In genomic region chr2:50932936-50933335, GRCm38 (mm10) we compare ENCODE assay signal across 27 mouse cellular contexts.
DNase-seq lines count a peak whose midpoint lies in the region; ATAC-seq lines count a peak whose summit lies in the region.
"Had no signal": no experiment of that assay in that cellular context is flagged by ENCODE, and none has a peak within 500 bp of the region (broad histone marks: within the 10 kb centered on the region; RNA-seq: fewer than 3 reads in every experiment).

No protein-coding gene starts in this region.

- 37% methylated on average over 7 of the region's 7 CpGs for WGBS in forebrain, embryonic 10.5 days
- 21% methylated on average over 7 of the region's 7 CpGs for WGBS in forebrain, embryonic 11.5 days
- 14% methylated on average over 7 of the region's 7 CpGs for WGBS in embryonic facial prominence, embryonic 11.5 days
- WGBS in limb, embryonic 13.5 days = 21% methylated on average over 7 of the region's 7 CpGs

- H3K4me3 ChIP-seq in forebrain, embryonic 10.5 days = no peak overlapping the region
- H3K4me3 ChIP-seq in forebrain, embryonic 11.5 days (ENCODE audit: low read depth, low read length) = no peak overlapping the region
- H3K4me3 ChIP-seq in embryonic facial prominence, embryonic 11.5 days (ENCODE audit: low read depth, low read length) = no peak overlapping the region
- no peak overlapping the region for H3K4me3 ChIP-seq in limb, embryonic 13.5 days
- H3K4me3 ChIP-seq: hindbrain, embryonic 13.5 days; limb, embryonic 15.5 days; lung, embryonic 15.5 days; midbrain, embryonic 10.5 days; myocyte; neural tube, embryonic 13.5 days; stomach, embryonic 15.5 days had no signal

- no peak overlapping the region for H3K4me2 ChIP-seq in forebrain, embryonic 11.5 days (ENCODE audit: low read depth, low read length, severe bottlenecking)
- H3K4me2 ChIP-seq in embryonic facial prominence, embryonic 11.5 days (ENCODE audit: low read depth, low read length) = no peak overlapping the region
- no peak overlapping the region for H3K4me2 ChIP-seq in limb, embryonic 13.5 days (replicated peaks)
- H3K4me2 ChIP-seq: hindbrain, embryonic 13.5 days; limb, embryonic 15.5 days; lung, embryonic 15.5 days; neural tube, embryonic 13.5 days; stomach, embryonic 15.5 days had no signal

- ATAC-seq in forebrain, embryonic 11.5 days (replicated peaks; ENCODE audit: low FRiP score) = no peak
- no peak for ATAC-seq in embryonic facial prominence, embryonic 11.5 days (replicated peaks; ENCODE audit: insufficient number of reproducible peaks, low FRiP score, low TSS enrichment, low read depth)
- no peak for ATAC-seq in limb, embryonic 13.5 days (ENCODE audit: low FRiP score, low read depth)
- ATAC-seq: CD4-positive, CD25-positive, alpha-beta regulatory T cell, adult 4 months; midbrain, embryonic 16.5 days had no signal

- no peak overlapping the region for H3K9ac ChIP-seq in forebrain, embryonic 11.5 days (ENCODE audit: low read length)
- H3K9ac ChIP-seq in embryonic facial prominence, embryonic 11.5 days (replicated peaks; ENCODE audit: low read length) = no peak overlapping the region
- H3K9ac ChIP-seq in limb, embryonic 13.5 days = no peak overlapping the region
- H3K9ac ChIP-seq: hindbrain, embryonic 13.5 days; limb, embryonic 15.5 days; liver, embryonic 14.5 days; lung, embryonic 15.5 days; neural tube, embryonic 13.5 days; stomach, embryonic 15.5 days had no signal

- DNase-seq in forebrain, embryonic 10.5 days (ENCODE audit: extremely low spot score, low spot score) = no peak
- no peak for DNase-seq in forebrain, embryonic 11.5 days (ENCODE audit: low spot score)
- DNase-seq in Muller cell, postnatal 12 days (ENCODE audit: inconsistent ontology term) = peak; percentile 3
- DNase-seq in embryonic facial prominence, embryonic 11.5 days (ENCODE audit: low spot score) = peak; percentile 63
- DNase-seq in thymus, postnatal 4 days = no peak
- DNase-seq in kidney, postnatal 10 days = no peak
- DNase-seq: adrenal gland, postnatal 36 days; cerebellum, adult 11 months; cerebellum, adult 9-11 months; gastrocnemius, postnatal 36 days; kidney, adult 11 months; kidney, postnatal 14 days; lung, postnatal 4 days; right cerebral cortex, adult 18-20 months; thymus, adult 18-20 months; thymus, postnatal 36 days had no signal

- H3K4me1 ChIP-seq in forebrain, embryonic 10.5 days = peaks cover 9% of the 10 kb centered on the region
- H3K4me1 ChIP-seq in forebrain, embryonic 11.5 days (replicated peaks; ENCODE audit: control insufficient read depth, insufficient read depth, low read length) = no peaks in the 10 kb centered on the region
- no peaks in the 10 kb centered on the region for H3K4me1 ChIP-seq in embryonic facial prominence, embryonic 11.5 days (ENCODE audit: control insufficient read depth, insufficient read depth, low read length)
- H3K4me1 ChIP-seq in limb, embryonic 13.5 days = peaks cover 8% of the 10 kb centered on the region
- H3K4me1 ChIP-seq: lung, embryonic 15.5 days; neural tube, embryonic 13.5 days; stomach, embryonic 15.5 days had no signal

- no peaks in the 10 kb centered on the region for H3K27me3 ChIP-seq in forebrain, embryonic 10.5 days (ENCODE audit: poor library complexity, severe bottlenecking)
- no peaks in the 10 kb centered on the region for H3K27me3 ChIP-seq in forebrain, embryonic 11.5 days (ENCODE audit: control insufficient read depth, insufficient read depth, low read length)
- H3K27me3 ChIP-seq in embryonic facial prominence, embryonic 11.5 days (ENCODE audit: control insufficient read depth, insufficient read depth, low read length) = no peaks in the 10 kb centered on the region
- no peaks in the 10 kb centered on the region for H3K27me3 ChIP-seq in limb, embryonic 13.5 days
- H3K27me3 ChIP-seq: hindbrain, embryonic 13.5 days; limb, embryonic 15.5 days; lung, embryonic 15.5 days; neural tube, embryonic 13.5 days; stomach, embryonic 15.5 days had no signal

- H3K36me3 ChIP-seq in forebrain, embryonic 10.5 days (replicated peaks) = no peaks in the 10 kb centered on the region
- no peaks in the 10 kb centered on the region for H3K36me3 ChIP-seq in forebrain, embryonic 11.5 days (ENCODE audit: control insufficient read depth, insufficient read depth, low read length)
- H3K36me3 ChIP-seq in embryonic facial prominence, embryonic 11.5 days (replicated peaks; ENCODE audit: control insufficient read depth, insufficient read depth, low read depth, low read length) = no peaks in the 10 kb centered on the region
- no peaks in the 10 kb centered on the region for H3K36me3 ChIP-seq in limb, embryonic 13.5 days
- H3K36me3 ChIP-seq: hindbrain, embryonic 13.5 days; limb, embryonic 15.5 days; lung, embryonic 15.5 days; midbrain, embryonic 10.5 days; neural tube, embryonic 13.5 days; stomach, embryonic 15.5 days had no signal

- H3K27ac ChIP-seq in forebrain, embryonic 10.5 days = peak overlapping the region; percentile 46; the same call in 1 of the 2 replicates
- no peak overlapping the region for H3K27ac ChIP-seq in forebrain, embryonic 11.5 days (ENCODE audit: low read depth, low read length)
- no peak overlapping the region for H3K27ac ChIP-seq in embryonic facial prominence, embryonic 11.5 days (replicated peaks; ENCODE audit: low read depth, low read length)
- H3K27ac ChIP-seq in limb, embryonic 13.5 days = peak overlapping the region; percentile 53; the same call in 1 of the 2 replicates
- H3K27ac ChIP-seq: hindbrain, embryonic 13.5 days; limb, embryonic 15.5 days; liver, embryonic 14.5 days; lung, embryonic 15.5 days; midbrain, embryonic 10.5 days; neural tube, embryonic 13.5 days; stomach, embryonic 15.5 days had no signal

- no peaks in the 10 kb centered on the region for H3K9me3 ChIP-seq in forebrain, embryonic 10.5 days
- no peaks in the 10 kb centered on the region for H3K9me3 ChIP-seq in forebrain, embryonic 11.5 days (ENCODE audit: control insufficient read depth, low read length)
- H3K9me3 ChIP-seq in embryonic facial prominence, embryonic 11.5 days (replicated peaks; ENCODE audit: control insufficient read depth, low read length) = no peaks in the 10 kb centered on the region
- H3K9me3 ChIP-seq in limb, embryonic 13.5 days = no peaks in the 10 kb centered on the region
- H3K9me3 ChIP-seq: hindbrain, embryonic 13.5 days; limb, embryonic 15.5 days; lung, embryonic 15.5 days; midbrain, embryonic 10.5 days; neural tube, embryonic 13.5 days; stomach, embryonic 15.5 days had no signal

Comparison
In these comparisons a context has a peak if more than half of its experiments do, and no peak if none do; other contexts are left out.
1. H3K27ac ChIP-seq: peak in forebrain, embryonic 10.5 days (single experiment) and limb, embryonic 13.5 days (single experiment); none in forebrain, embryonic 11.5 days (single experiment) and embryonic facial prominence, embryonic 11.5 days (single experiment).
2. DNase-seq: peak in Muller cell, postnatal 12 days (single experiment) and embryonic facial prominence, embryonic 11.5 days (single experiment); none in forebrain, embryonic 10.5 days (single experiment), forebrain, embryonic 11.5 days (single experiment), thymus, postnatal 4 days (single experiment) and kidney, postnatal 10 days (single experiment).